Mouse (Mus musculus) adrenal gland, adult 18-20 months (tissue): ENCODE measurements around the gene Slpi. TPM values are rescaled to one million over a fixed set of nuclear protein-coding genes. Genes with fewer than 3 reads are reported as not detected.
"Not testable (repeated sequence)": the region's sequence is repeated elsewhere in the genome, so short reads cannot be mapped to it uniquely, and the experiment has no call there.

Experiments
- DNase-seq, 2 experiments: peaks; one replicate each; pipeline ENCODE4 v3.0.0; 2021 to 2022; ENCODE audit warnings: low spot score in 2 of 2
- total RNA-seq, 2 experiments: library from RNA; stranded (reverse); gene quantifications; 1 replicate in 1 of 2; 2 replicates in 1 of 2; pipeline ENCODE4 v1.2.3; 2021

Slpi gene
- total RNA-seq, 2 experiments from 2014 or later, result 21.8 to 45.7 TPM

DNA sequence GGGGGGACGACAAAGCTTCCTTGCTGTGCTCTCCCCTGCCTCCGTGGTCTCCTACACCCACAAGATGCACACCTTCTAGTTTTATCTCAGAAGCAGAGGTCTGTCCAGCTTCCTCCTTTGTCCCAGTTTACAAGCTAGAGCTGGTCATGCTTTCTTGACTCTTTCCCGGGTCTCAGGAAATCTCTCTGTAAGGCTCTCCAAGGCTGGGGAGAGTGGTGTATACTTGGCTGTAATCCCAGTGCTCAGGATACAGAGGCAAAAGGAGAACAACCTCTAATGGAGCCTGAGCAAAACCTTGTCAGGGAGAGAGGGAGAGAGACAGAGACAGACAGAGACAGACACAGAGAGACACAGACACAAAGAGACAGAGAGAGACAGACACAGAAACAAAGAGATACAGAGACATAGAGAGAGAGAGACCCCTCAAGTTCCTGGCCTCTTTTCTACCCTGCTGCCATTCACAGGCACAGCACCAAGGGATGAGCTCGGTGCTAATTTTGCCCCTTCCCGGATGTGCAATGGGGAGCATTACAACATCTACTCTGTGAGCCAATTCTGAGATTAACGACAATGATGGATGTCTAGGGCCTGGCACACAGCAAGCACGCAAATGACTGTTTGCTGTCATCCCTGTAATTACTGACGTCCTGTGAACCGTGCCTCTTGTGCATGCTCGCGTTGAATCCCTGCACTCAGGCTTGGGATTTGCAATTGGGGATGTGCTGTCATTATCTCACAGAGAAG lies 5.1 kb downstream of the Slpi start:
- no peak for DNase-seq

DNA sequence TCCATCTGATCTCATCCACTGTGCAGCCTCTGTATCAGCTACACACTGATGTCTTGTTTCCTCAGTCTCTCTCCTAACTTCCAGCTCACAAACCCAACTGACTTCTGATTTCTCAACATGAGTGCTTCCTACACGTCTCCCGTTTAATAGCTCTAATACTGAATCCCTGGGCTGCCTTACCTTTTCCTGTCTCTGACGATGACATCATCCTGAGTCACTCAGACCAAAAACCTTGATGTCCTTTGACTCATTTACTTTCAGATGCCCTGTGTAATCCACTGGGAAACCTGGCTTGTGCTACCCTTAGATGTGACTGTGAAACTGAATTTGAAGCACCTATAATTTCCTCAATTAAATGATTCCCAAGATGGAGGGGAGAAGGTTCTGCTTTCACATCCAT lies 5.9 kb downstream of the Slpi start:
- DNase-seq, result no peak

DNA sequence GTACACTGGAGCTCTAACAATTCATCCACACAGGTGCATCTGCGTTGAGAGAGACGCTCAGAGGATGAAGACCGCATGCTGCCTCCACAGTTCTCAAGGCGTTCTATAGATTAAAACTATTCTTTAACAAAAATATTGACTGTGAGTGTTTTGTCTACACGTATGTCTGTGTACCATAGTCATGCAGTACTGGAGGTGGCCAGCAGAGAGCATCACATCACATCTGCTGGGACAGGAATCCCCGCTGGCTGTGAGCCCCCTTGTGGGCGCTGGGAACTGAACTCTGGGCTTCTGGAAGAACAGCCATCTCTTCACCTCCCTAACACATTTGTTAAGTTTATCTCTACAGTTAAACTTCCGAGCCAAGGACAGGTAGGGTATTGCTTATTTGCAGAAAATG lies 7.2 kb downstream of the Slpi start:
- no peak for DNase-seq

- DNase-seq, result no peak
Measured at GRCm38 (mm10) chr2:164377478-164378426, 11.1 kb downstream of the Slpi start.

GRCm38 (mm10) chr2:164373187-164373586 lies 15.7 kb downstream of the Slpi start:
- DNase-seq, result no peak

GRCm38 (mm10) chr2:164372408-164373053 lies 16.4 kb downstream of the Slpi start:
- DNase-seq, result no peak

GRCm38 (mm10) chr2:164371371-164371770 lies 17.5 kb downstream of the Slpi start:
- DNase-seq, result no peak

DNA sequence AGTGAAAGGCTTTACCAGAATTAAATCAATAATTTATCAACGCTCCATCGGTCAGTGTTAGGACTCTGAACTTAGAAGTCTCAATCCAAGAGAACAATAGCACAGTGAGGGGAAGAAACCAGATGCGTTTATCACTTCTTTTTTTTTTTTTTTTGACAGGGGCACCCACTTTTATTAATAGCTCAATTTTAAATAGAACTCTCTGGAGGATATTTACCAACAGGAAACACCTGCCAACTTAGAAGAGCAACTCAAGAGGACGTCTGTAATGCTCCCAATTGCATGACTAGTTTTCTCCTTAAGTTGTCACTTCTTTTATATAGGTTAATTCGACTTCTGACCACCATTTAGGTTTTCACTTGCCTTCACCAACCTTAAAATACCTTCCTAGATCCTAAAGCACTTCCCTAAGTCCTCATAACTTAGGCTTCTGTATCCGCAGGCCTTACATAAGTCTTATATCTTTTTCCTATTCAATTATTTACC lies 20.2 kb downstream of the Slpi start:
- no peak for DNase-seq

GRCm38 (mm10) chr2:164366947-164367346 lies 21.9 kb downstream of the Slpi start:
- DNase-seq, result no peak

- no peak for DNase-seq
Measured at GRCm38 (mm10) chr2:164360974-164361657, 27.8 kb downstream of the Slpi start.

DNA sequence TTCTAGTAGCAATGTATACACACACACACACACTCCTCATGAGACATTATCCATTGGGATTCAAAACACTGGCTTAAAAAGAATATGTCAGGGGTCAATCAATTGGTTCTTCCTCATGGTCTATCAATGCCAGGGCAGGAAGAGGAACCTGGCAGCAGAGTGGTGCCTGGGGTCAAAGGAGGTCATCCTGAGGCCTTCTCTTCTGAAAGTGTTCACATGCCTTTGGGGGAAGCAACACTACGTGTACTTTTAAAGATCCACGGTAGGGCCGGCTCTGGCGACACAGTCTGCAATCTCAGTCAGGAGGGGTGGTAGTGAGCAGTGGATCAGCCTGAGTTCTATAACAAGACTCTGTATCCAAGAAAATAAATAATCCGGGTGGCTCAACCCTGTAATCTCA lies 29.2 kb downstream of the Slpi start:
- DNase-seq, result no peak

DNA sequence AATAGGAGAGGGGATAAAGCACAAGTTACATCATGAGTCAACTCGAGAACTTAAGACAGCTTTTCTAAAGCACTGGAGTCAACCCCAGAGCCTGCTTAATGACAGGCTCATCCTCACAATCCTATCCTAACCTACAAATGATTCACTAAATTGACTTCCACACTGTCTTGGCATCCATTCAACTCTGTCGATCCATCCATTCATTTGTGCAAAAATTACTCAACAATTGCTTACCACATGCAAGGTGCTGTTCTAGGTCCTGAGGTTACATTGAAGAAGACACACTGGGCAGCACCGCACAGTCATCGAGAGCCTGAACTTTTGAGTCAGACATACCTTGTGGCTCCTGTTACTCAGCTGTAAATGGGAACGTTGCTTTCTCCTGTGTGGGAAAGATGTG lies 29.9 kb downstream of the Slpi start:
- no peak for DNase-seq

DNA sequence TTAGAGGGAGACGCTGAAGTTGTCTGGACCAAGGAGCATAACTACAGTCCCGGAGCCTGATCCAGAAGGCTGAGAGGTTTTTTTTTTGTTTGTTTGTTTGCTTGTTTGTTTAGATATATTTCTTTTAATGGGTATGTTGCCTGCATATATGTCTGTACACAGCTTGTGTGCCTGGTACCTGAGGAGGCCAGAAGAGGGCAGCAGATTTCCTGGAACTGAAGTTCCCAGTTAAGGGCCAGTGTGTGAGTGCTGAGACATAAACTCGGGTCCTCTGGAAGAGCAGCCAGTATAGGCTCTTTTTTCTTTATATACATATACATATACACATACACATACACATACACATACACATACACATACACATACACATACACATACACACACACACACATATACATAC lies 30.5 kb downstream of the Slpi start:
- no peak for DNase-seq

DNA sequence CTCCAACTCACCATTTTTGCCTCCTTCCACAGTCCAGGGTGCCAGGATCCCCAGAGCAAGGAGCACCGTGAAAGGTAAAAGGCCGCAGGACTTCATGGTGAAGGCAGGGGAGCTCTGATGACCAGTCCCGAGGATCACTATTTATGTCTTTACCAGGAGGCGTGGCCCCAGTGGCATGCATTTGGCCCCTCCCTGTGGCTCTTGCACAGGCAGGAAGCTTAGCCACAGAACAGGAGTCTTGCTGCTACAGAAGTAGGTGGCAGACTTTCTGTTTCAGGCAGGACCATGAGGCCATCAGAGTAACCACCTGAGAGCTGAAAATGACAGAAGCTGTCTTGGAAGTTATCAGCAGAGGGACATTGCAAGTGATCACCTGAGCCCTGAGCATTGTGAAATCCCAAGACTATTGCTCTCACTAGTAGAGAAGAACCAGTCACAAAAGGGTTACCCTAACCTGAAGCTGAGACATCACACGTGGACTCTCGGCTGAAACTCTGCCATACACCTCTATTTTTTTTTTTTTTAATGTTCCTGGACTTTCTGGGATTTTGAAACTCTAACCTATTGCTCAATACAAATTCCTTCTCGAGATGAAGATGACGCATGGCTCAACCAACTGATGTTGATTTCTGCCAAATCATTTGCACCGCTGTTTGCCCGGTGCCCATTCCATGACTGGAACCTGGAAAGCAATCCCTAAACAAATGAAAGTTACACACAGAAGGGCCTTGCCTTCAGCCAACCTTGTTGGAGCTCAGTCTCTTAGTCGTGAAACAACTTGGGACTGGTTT lies 32.5 kb downstream of the Slpi start:
- no peak for DNase-seq

GRCm38 (mm10) chr2:164353356-164353755 lies 35.5 kb downstream of the Slpi start:
- no peak for DNase-seq

- DNase-seq, result no peak
Measured at GRCm38 (mm10) chr2:164352697-164353096, 36.2 kb downstream of the Slpi start.

DNA sequence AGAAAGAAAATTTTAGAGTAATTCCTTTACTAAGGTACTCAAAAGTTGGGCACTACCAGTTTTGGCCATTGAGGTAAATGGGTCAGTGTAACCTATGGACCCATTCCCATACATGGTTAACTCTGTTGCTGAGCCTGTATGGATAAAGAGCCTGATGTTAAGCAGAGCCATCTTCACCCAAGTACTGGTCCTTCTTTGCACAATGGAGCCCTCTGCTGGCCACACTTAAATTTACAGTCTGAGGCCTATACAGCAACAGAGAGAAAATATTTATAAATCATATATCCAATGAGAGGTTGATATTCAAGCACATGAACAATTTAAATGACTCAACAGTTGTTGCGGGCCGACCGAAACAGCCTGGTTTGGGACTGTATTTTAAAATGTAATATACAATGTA lies 39.9 kb downstream of the Slpi start:
- peak; percentile 24 to 30 for DNase-seq

DNA sequence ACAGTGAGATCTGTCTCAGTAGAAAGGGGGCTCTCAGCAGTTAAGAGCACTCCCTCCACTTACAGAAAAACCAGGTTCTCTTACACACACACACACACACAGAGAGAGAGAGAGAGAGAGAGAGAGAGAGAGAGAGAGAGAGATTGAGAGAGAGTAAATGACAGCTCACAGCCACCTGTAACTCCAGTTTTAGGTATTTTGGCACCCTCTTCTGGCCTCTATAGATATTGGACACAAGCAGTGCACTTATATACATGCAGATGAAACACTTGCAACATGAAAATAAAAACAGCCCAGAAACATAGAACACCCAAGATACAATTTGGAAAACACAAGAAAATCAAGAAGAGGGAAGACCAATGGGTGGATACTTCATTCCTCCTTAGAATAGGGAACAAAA lies 41.2 kb downstream of the Slpi start:
- not testable (repeated sequence) for DNase-seq

DNA sequence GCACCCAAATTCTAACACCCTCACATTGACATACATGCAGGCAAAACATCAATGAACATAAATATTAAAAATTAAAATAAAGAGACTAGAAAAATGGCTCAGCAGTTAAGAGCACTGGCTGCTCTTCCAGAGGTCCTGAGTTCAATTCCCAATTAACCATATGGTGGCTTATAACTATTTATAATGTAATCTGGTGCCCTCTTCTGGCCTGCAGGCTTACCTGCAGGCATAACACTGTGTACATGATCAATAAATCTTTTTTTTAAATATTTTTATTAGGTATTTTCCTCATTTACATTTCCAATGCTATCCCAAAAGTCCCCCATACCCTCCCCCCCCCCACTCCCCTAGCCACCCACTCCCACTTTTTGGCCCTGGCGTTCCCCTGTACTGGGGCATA lies 45.2 kb downstream of the Slpi start:
- DNase-seq, result not testable (repeated sequence)

DNA sequence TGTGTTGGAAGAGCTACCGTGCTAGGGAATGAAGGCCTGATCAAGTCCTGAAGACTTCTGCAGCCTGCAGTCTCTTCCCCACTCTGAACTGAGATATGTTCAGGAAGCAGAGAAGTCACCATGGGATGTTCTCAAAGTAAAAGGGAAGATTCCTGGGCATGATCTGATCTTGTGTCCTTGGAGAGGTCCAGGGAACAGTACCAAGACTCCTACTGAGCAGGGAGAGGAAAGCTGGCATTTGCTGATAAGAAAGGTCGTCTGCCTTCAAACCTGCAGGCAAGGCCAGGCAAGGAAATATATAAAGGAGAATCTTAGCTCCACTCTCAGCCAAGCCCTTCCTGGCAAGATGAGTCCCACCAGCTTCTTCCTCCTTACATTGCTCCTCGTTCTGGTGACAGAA lies 56.5 kb downstream of the Slpi start, which contains the start of gene Svs5:
Svs5 (plus strand) TSS at position 301 of the 400 bp plus-strand sequence.
- not testable (repeated sequence) for DNase-seq
